Mouse (Mus musculus) stomach, postnatal 0 days (tissue): Measurements from ENCODE around the gene Zfp599.

Source experiments
- CTCF ChIP-seq: IDR thresholded peaks from 2 replicates; pipeline ENCODE4 v1.5.1; 2016; ENCODE audit warnings: antibody characterized with exemption, low read depth, mild to moderate bottlenecking, moderate library complexity
- EP300 ChIP-seq: optimal IDR thresholded peaks from 2 replicates; pipeline ENCODE3; 2016; ENCODE audit warnings: antibody characterized with exemption

- TF ChIP-seq EP300 (no peak), CTCF (no peak)
Observed at GRCm38 (mm10) chr9:22306726-22307125, 47.0 kb upstream of the Zfp599 start.
